Mouse (Mus musculus) E14TG2a.4 (cell line): Measurements from ENCODE around the gene Tmem39b.

ENCODE experiments used
- H3K27me3 ChIP-seq: 2 replicates; pipeline ENCODE4 v1.6.1; 2014; ENCODE audit warnings: low read length, control low read depth; ENCODE audit not compliant: insufficient read depth
- H3K36me3 ChIP-seq: 2 replicates; pipeline ENCODE4 v1.6.1; 2014; ENCODE audit warnings: low read length, control low read depth; ENCODE audit not compliant: insufficient read depth
- H3K4me1 ChIP-seq: replicated peaks from 2 replicates; pipeline ENCODE4 v1.6.1; 2014; ENCODE audit warnings: low read depth, low read length, control low read depth
- H3K4me3 ChIP-seq: replicated peaks from 2 replicates; pipeline ENCODE4 v1.5.1; 2014; ENCODE audit warnings: mild to moderate bottlenecking, low read length
- H3K9me3 ChIP-seq: 2 replicates; pipeline ENCODE4 v1.6.1; 2014; ENCODE audit warnings: low read length, control low read depth
- CTCF ChIP-seq: conservative IDR thresholded peaks from 2 replicates; pipeline ENCODE4 v1.5.1; 2014; ENCODE audit warnings: low read length
- NANOG ChIP-seq: IDR thresholded peaks from 2 replicates; pipeline ENCODE4 v1.6.1; 2014; ENCODE audit warnings: borderline replicate concordance, low read length, mixed read lengths
- POU5F1 ChIP-seq: IDR thresholded peaks from 2 replicates; pipeline ENCODE4 v1.6.1; 2014; ENCODE audit warnings: low read length, borderline replicate concordance

Tmem39b gene

DNA sequence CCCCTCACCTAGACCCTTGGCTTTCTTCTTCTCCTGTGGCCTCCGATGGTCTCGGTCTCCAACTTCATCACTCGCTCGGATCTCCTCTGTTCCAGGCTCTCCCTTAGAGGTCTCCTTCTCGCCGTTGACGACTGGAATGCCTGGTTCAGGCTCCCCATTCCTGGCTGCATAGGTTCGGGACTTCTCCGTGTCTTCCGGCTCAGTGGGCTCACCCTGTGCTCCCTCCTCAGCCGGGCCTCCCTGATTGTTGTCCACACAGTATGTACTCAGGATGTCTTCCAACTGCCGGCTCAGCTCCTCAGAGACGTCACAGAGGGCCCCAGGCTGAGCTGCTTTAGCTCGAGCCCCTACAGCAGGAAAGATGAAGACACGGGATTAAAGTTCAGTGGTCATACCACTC is 57.4 kb downstream of the Tmem39b start:
- no peak for TF ChIP-seq POU5F1
- no peak for TF ChIP-seq CTCF
- TF ChIP-seq NANOG, result no peak

DNA sequence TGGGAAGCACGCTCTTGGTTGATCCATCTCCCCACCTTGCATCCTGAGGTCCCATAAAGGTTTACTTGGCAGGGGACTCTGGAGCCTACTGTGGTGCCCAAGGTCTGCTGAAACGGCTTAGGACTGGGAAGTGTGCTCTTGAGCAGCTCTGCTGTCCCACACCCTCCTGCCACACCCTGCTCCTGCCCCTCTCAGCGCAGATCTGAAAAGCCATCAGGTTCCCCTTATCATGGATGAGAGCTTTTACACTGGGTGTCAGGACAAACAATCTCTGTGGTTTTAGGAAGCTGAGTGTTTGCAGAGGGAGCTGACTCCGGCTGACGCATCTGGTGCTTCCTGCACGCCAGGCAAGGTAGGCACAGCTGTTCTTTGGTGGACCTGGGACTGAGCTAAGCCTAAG is 62.8 kb downstream of the Tmem39b start:
- Histone ChIP-seq H3K27me3 (no peaks in the 10 kb centered on the region), H3K9me3 (no peaks in the 10 kb centered on the region), H3K4me3 (no peak overlapping the region), H3K4me1 (peaks cover 48% of the 10 kb centered on the region), H3K36me3 (peaks cover 98% of the 10 kb centered on the region)
- TF ChIP-seq NANOG (no peak), POU5F1 (no peak), CTCF (no peak)

More for the DNA sequence above, 57.4 kb downstream of the Tmem39b start:
- peaks cover 51% of the 10 kb centered on the region for H3K4me1 ChIP-seq
- no peaks in the 10 kb centered on the region for H3K27me3 ChIP-seq
- H3K36me3 ChIP-seq, result peaks cover 64% of the 10 kb centered on the region
- H3K4me3 ChIP-seq, result peak overlapping the region; percentile 88
- H3K9me3 ChIP-seq, result no peaks in the 10 kb centered on the region

DNA sequence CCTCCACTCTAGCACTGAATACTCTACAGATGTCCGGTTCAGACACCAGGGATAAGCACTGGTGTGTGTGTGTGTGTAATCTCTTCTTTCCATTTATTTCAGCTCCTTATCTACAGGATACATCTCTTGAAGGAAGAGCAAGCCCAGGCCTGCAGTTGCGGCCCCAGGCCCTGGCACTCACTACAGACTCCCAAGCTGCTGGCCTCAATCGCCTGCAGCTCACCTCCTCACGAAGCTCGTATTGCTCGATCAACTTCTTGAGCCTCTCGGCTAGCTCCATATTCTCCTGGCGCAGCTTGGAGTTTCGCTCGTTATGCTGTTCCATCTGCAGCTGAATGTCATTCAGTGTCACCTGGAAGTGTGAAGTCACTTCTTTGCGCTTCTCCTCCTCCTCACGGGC is 64.8 kb downstream of the Tmem39b start:
- TF ChIP-seq NANOG (no peak), POU5F1 (no peak), CTCF (no peak)
- H3K4me1 ChIP-seq, result peaks cover 44% of the 10 kb centered on the region
- no peaks in the 10 kb centered on the region for H3K9me3 ChIP-seq
- H3K4me3 ChIP-seq, result no peak overlapping the region
- H3K36me3 ChIP-seq, result peaks cover 100% of the 10 kb centered on the region
- H3K27me3 ChIP-seq, result no peaks in the 10 kb centered on the region

DNA sequence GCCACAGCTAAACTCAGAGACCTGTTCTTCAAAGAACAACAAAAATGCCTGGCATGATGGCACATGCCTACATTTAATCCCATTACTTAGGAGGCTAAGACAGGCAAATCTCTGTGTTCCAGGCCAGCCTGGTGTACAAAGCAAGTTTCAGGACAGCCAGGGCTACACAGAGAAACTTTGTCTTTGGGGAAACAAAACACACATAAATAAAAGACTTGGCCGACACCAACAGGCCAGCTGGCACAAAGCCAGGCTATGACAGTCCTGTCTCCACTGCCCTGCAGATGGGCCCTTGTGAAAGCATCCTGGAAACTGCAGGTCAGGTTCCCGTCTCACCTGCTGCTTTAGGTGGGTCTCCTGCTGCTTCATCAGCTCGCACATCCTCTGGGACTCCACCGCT is 65.7 kb downstream of the Tmem39b start:
- Histone ChIP-seq H3K27me3 (no peaks in the 10 kb centered on the region), H3K4me1 (peaks cover 48% of the 10 kb centered on the region), H3K9me3 (no peaks in the 10 kb centered on the region), H3K36me3 (peaks cover 100% of the 10 kb centered on the region), H3K4me3 (no peak overlapping the region)
- no peak for TF ChIP-seq NANOG
